Mouse (Mus musculus) CD4-positive, CD25-positive, alpha-beta regulatory T cell, adult 2 months (primary cell): ENCODE results near the gene Eloa.
A peak's percentile ranks its signal among the peaks of the same experiment; 100 is the strongest.
"Not testable (repeated sequence)": the region's sequence is repeated elsewhere in the genome, so short reads cannot be mapped to it uniquely, and the experiment has no call there.

Experiments
- DNase-seq: peaks from one replicate; pipeline ENCODE4 v3.0.0-alpha.2; 2012; ENCODE audit warnings: low read depth, low spot score

The Eloa gene

DNA sequence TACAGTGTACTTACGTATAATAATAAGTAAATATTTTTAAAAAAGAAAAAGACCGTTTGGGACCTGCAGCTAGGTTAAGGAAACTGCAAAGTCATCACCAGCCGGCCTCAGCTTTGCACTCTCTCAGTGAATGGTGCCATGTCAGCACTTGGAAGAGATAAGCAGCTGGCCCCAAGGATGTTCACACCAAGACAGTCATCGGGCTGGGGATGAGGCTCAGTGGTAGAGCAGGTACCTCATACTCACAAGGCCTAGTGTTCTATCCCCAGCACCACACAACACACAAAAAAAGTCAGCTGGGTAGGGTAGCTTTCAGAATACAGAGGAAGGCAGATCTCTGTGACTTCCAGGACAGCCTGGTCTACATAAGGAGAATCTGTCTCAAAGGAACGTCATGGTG lies 36.4 kb downstream of the Eloa start:
- no peak for DNase-seq

GRCm38 (mm10) chr4:135984556-135984955 lies 37.0 kb downstream of the Eloa start:
- no peak for DNase-seq

GRCm38 (mm10) chr4:135981524-135982063 lies 40.0 kb downstream of the Eloa start:
- no peak for DNase-seq

- DNase-seq, result not testable (repeated sequence)
Observed at GRCm38 (mm10) chr4:135980223-135980622, 41.3 kb downstream of the Eloa start.

GRCm38 (mm10) chr4:135976146-135976545 lies 45.4 kb downstream of the Eloa start:
- no peak for DNase-seq

DNA sequence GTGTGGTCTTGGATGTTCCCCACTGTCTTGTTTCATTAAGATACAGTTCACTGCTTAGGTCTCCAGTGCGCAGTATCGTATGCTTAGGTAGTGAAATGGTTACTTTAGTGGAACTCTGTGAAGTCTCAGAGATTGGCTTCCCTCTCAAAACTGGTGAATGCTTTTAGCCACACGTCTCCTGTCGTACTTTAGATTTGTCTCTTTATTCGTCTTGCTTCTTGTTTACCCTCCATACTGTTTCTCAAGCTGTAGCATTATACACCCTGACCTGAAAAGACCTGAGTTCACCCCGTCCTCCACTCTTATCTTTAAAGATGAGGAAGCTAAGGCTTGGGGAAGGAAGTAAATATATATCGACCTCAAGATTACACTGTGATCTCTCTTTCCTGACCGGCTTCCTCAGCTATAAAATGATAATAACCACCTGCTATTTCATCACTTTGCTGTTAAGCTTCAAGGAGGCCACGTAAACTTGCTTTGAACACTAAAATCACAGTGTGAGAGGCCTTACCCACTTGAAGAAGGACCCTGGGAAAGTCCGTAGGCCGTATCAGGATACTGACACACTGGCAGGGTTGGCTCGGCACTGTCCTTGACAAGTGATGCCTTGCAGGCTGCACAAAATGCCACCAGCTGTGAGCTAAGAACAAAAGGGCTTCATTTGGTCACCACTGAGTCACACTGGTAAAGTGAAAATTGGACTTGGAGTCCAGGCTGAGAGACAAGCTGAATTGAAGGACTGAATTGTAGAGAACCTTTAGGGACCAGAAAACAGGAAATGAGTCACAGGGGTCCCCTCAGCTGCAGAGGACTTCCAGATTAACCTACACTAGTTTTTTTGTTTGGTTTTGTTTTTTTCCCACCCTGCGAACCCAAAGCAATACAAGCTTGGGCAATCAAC lies 48.4 kb downstream of the Eloa start:
- no peak for DNase-seq

DNA sequence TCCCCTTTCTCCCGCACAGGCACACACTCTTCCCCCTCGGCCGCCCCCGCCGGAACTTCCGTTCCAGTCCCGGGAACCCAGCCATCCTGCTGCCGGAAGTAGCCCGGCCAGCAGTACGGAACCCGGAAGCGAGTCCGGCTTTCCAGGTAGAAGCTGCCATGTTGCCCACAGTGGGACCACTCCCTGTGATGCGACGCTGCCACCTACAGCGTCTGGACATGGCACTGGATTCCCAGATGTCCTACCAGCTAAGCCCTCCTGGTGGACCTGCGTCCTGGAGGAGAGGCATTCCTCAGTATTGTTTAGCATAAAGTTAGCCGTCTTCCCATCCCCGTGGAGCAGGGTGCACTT lies 49.0 kb downstream of the Eloa start, which contains the start of gene Lypla2:
Lypla2 (minus strand) TSS at position 71 of the 351 bp plus-strand sequence.
- DNase-seq, result peak; percentile 79

GRCm38 (mm10) chr4:135971805-135972555 lies 49.6 kb downstream of the Eloa start:
- DNase-seq, result peak; percentile 60

DNA sequence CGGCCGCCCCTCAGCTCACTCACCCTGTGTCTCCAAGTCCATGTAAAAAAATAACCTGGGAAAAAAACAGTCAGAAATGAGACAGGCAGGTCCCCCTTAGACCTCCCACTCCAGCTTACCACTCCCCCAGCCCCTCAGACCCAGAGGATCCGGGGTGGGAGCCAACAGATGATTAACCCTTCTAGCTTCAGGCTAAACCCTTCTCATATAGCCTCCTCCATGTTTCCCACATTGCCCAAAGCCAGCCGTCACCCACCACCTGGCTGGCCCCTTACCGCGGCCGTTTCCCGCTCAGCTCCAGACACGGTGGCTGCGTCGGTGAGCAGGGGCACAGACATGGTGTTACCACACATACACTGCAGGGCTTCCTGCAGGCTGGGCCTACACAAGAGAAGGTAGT lies 51.0 kb downstream of the Eloa start:
- DNase-seq, result no peak

- DNase-seq, result no peak
Observed at GRCm38 (mm10) chr4:135969070-135969750, 52.4 kb downstream of the Eloa start.

DNA sequence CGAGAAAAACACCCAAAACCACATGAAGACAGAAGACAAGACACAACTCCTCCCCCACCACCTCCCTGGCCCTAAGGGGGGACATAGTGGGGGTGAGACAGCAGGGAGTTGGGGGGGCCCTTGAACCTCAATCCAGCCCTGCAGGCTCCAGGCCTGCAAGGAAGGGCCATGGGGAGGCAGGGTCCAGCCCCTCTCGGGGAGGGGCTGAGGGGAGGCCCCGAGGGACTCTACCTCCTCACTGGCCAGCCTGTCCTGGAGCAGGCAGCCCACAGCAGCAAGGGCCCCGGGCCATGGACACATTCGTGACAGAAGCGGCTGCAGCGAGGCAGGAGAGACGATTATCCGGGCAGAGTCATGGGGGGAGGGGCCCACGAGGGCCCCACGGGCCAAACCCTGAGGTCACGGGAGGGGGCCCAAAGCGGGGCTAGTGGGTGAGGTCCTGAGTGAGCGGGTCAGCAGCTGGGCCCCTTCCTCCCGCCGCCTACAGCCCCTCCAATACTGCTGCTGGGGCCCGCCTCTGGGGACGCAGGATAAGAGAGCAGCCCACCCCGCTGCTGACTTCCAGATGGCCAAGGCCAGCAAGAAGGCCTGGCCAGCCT lies 53.2 kb downstream of the Eloa start:
- DNase-seq, result no peak

DNA sequence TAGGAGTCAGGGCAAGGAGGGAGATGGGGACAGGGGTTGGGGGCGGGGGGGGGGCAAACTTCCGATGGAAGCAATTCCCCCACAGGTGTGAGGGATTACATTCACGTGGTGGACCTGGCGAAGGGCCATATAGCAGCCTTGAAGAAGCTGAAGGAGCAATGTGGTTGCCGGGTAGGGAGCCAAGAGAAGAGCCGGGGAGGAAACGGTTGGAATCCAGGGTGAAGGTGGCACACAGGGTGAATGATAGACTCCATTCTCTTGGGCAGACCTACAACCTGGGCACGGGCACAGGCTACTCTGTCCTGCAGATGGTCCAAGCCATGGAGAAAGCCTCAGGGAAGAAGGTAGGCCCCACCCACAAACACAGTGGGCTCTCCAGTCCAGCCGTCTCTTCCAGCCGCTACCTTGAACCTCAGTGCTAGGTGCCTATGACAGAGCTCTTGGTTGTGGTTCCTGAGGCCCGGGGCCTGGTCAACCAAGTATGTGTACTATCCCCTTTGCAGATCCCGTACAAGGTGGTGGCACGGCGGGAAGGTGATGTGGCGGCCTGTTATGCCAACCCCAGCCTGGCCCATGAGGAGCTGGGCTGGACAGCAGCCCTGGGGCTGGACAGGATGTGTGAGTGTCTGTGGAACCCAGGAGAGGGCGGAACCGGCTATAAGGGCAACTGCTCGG lies 54.3 kb downstream of the Eloa start:
- DNase-seq, result no peak

- DNase-seq, result no peak
Observed at GRCm38 (mm10) chr4:135966283-135966682, 55.3 kb downstream of the Eloa start.

DNA sequence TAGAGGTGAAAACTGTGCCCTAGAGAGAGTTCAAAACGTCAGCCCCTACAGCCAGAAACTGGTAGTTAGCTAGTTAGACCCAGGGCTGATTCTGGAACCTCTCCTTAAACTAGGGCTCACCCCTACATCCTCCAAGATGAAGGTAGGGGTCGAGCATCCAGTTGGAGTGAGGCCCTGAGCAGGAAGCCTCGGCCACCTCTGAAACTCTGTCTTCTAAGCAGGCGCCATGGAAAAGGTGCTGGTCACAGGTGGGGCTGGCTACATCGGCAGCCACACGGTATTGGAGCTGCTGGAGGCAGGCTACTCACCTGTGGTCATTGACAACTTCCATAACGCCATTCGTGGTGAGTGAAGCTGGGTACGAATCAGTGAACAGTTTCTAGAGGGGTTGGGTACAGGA lies 56.5 kb downstream of the Eloa start:
- no peak for DNase-seq

DNA sequence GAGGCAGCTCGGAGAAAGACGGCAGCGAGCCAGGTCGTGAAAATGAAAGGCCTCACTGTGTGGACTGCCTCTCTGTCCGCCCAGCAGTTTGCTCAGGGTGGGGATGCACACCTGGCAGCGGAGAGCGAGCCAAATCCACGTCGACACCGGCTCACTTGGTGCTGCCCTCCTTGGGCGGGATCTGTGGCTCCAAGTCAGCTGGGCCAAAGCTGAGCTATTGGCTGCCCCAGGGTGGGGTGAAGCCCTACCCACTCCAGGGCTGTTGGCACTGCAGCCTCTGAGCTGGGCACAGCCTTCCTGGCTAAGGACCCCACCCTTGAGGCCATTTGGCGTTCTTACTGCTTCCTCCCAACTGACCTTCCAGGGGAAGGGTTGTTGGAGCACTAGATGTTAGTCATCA lies 57.1 kb downstream of the Eloa start:
- DNase-seq, result peak; percentile 53

GRCm38 (mm10) chr4:135963457-135964193 lies 57.9 kb downstream of the Eloa start, which contains the start of gene Gale:
Gale (plus strand) TSS chr4:135963727.
- peak; percentile 98 for DNase-seq

GRCm38 (mm10) chr4:135962946-135963345 lies 58.6 kb downstream of the Eloa start:
- DNase-seq, result no peak

- no peak for DNase-seq
Observed at GRCm38 (mm10) chr4:135962198-135962597, 59.4 kb downstream of the Eloa start.

DNA sequence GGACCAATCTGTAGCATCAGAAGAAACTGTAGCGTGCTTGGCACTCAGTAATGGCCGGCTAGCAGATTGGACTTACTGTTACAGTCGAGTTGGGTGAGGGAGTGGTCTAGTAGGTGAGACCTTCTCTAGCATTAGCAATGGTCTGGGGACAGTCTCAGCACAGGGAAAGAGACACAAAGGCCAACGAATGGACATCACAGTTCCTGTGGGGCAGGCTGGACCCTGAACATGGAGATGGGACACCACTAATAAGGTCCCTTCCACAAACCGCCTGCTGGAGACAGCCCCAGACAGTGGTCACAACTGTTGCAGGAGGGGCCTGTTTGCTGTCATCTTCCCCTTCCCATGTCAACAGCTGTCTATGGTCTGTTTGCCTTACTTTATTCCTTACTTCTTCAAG lies 59.9 kb downstream of the Eloa start:
- DNase-seq, result no peak

DNA sequence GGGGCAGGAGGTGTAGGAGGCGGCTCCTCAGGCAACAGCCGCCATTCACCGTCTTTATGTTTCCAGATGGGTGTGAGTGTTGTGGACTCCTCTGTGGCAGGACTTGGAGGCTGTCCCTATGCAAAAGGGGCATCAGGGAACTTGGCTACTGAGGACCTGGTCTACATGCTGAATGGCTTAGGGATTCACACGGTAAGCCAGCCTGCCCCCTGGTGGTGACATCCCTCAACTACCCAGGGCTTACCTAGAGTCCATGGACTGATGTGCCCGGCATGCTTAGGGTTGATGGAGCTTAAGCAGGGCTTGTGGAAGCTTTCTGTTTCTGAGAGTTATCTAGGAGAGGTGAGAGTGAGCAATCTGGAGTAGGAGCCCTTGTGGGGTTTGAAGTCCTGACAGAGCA lies 60.8 kb downstream of the Eloa start:
- DNase-seq, result peak; percentile 93
